Mouse (Mus musculus): ENCODE results near the gene Stx12. TPM values are rescaled to one million over a fixed set of nuclear protein-coding genes. Genes with fewer than 3 reads are reported as not detected.

Gene Stx12
- polyA plus RNA-seq, 1 experiment = 19.2 TPM

DNA sequence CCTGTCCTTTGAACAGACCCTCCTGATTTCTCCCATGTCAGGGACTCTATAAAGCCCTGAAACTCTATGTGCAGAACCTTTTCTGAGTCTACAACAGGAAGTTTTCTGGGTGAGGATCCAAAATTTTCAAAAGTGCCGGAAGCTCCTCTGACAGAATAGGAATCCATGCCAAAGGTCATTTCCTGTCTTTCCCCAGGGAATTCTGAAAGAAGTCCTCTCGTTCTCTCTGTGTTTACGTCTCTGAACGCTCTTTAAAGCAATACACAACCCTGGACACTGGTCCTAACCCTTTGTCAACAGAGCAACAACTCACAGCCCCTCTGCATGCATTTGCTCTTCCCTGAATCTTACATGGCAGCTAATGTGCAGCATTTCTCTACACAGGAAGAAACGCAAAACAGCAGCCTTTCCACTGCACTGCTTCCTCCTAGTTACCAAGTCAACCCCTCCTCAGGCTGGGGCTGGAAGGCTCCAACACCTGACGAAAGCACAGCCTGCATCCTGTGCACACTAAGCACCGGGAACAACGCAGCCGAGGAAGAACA is 20.5 kb upstream of the Stx12 start:
- H3K36me3 ChIP-seq (ENCODE audit: control insufficient read depth, insufficient read depth) = peaks cover 30% of the 10 kb centered on the region
- no peak for TF ChIP-seq FOSL1 (IDR thresholded peaks at IDR 0.05; ENCODE audit: insufficient read depth, low read length, poor library complexity, severe bottlenecking)
- TF ChIP-seq MYOG (IDR thresholded peaks at IDR 0.05; ENCODE audit: control insufficient read depth, extremely low read depth, insufficient read length) = no peak
- no peak for TF ChIP-seq CTCF (IDR thresholded peaks at IDR 0.05; ENCODE audit: control insufficient read depth, insufficient read depth, insufficient read length)
- no peak for TF ChIP-seq MAX (IDR thresholded peaks at IDR 0.05)
- no peak for TF ChIP-seq MYOD1 (IDR thresholded peaks at IDR 0.05; ENCODE audit: control insufficient read depth, insufficient read length, low read depth)
- no peak for TF ChIP-seq USF1 (IDR thresholded peaks at IDR 0.05; ENCODE audit: low read depth)
- no peak for TF ChIP-seq CEBPB (IDR thresholded peaks at IDR 0.05; ENCODE audit: low read depth)

DNA sequence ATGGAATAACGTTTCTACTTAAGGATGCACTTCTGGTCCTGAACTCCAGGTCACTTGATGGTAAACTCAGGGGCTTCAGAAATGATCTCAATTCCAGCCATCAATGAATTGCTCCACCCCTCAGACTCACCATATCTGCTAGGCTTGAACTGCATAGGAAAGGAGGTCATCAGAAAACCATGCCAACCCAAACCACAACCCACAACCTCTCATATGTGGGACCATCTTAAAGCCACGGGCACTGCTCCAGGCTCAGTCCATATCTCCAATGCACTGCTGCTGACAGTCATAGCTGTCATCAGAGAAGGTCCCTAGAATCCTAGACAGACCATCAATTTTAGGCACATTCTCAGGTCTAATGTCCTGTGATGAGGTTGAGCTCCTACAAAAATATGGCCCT is 19.8 kb upstream of the Stx12 start:
- no peak for TF ChIP-seq CEBPB (IDR thresholded peaks at IDR 0.05; ENCODE audit: low read depth)
- TF ChIP-seq MAX (IDR thresholded peaks at IDR 0.05) = no peak
- TF ChIP-seq MYOG (IDR thresholded peaks at IDR 0.05; ENCODE audit: control insufficient read depth, extremely low read depth, insufficient read length) = no peak
- no peak for TF ChIP-seq USF1 (IDR thresholded peaks at IDR 0.05; ENCODE audit: low read depth)
- no peak for TF ChIP-seq MYOD1 (IDR thresholded peaks at IDR 0.05; ENCODE audit: control insufficient read depth, insufficient read length, low read depth)
- TF ChIP-seq FOSL1 (IDR thresholded peaks at IDR 0.05; ENCODE audit: insufficient read depth, low read length, poor library complexity, severe bottlenecking) = no peak
- TF ChIP-seq CTCF (IDR thresholded peaks at IDR 0.05; ENCODE audit: control insufficient read depth, insufficient read depth, insufficient read length) = no peak
- Histone ChIP-seq H3ac (ENCODE audit: control insufficient read depth, insufficient read length, low read depth) (no peak overlapping the region), H3K79me2 (ENCODE audit: control insufficient read depth, insufficient read depth) (no peaks in the 10 kb centered on the region), H3K27me3 (ENCODE audit: control insufficient read depth, insufficient read depth, insufficient read length) (no peaks in the 10 kb centered on the region), H3K36me3 (ENCODE audit: control insufficient read depth, insufficient read depth) (peaks cover 22% of the 10 kb centered on the region), H3K79me3 (ENCODE audit: low read depth) (no peaks in the 10 kb centered on the region), H3K4me3 (ENCODE audit: insufficient read depth, poor library complexity, severe bottlenecking) (no peak overlapping the region)

More for the DNA sequence above, 20.5 kb upstream of the Stx12 start:
- H3K27me3 ChIP-seq (ENCODE audit: control insufficient read depth, insufficient read depth, insufficient read length) = no peaks in the 10 kb centered on the region
- no peaks in the 10 kb centered on the region for H3K79me2 ChIP-seq (ENCODE audit: control insufficient read depth, insufficient read depth)
- no peaks in the 10 kb centered on the region for H3K79me3 ChIP-seq (ENCODE audit: low read depth)
- no peak overlapping the region for H3K4me3 ChIP-seq (ENCODE audit: insufficient read depth, poor library complexity, severe bottlenecking)
- H3ac ChIP-seq (ENCODE audit: control insufficient read depth, insufficient read length, low read depth) = no peak overlapping the region

DNA sequence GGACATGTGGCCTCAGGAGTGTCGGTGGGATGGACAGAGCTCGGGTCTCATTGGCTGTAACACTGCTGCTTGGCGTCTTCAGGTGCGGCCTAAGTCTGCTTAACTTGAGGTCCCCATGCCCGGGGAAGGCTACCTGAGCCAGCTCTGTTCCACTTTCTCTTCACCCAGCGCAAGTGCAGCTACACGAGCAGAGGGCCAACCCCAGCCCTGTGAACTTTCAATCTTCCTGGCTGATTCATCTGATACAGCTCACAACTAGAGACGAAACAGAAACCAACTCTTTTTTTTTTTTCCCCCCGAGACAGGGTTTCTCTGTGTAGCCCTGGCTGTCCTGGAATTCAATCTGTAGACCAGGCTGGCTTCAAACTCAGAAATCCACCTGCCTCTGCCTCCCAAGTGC is 13.9 kb upstream of the Stx12 start:
- H3K27me3 ChIP-seq (ENCODE audit: control insufficient read depth, insufficient read depth, insufficient read length) = peaks cover 10% of the 10 kb centered on the region
- H3K4me3 ChIP-seq (ENCODE audit: insufficient read depth, poor library complexity, severe bottlenecking) = no peak overlapping the region
- no peaks in the 10 kb centered on the region for H3K79me2 ChIP-seq (ENCODE audit: control insufficient read depth, insufficient read depth)
- peaks cover 14% of the 10 kb centered on the region for H3K36me3 ChIP-seq (ENCODE audit: control insufficient read depth, insufficient read depth)
- TF ChIP-seq USF1 (IDR thresholded peaks at IDR 0.05; ENCODE audit: low read depth) = no peak
- no peak for TF ChIP-seq FOSL1 (IDR thresholded peaks at IDR 0.05; ENCODE audit: insufficient read depth, low read length, poor library complexity, severe bottlenecking)
- no peak for TF ChIP-seq MYOD1 (IDR thresholded peaks at IDR 0.05; ENCODE audit: control insufficient read depth, insufficient read length, low read depth)
- no peak for TF ChIP-seq MYOG (IDR thresholded peaks at IDR 0.05; ENCODE audit: control insufficient read depth, extremely low read depth, insufficient read length)
- TF ChIP-seq CEBPB (IDR thresholded peaks at IDR 0.05; ENCODE audit: low read depth) = no peak
- no peak for TF ChIP-seq MAX (IDR thresholded peaks at IDR 0.05)
- TF ChIP-seq CTCF (IDR thresholded peaks at IDR 0.05; ENCODE audit: control insufficient read depth, insufficient read depth, insufficient read length) = no peak
- no peak overlapping the region for H3ac ChIP-seq (ENCODE audit: control insufficient read depth, insufficient read length, low read depth)
- no peaks in the 10 kb centered on the region for H3K79me3 ChIP-seq (ENCODE audit: low read depth)

DNA sequence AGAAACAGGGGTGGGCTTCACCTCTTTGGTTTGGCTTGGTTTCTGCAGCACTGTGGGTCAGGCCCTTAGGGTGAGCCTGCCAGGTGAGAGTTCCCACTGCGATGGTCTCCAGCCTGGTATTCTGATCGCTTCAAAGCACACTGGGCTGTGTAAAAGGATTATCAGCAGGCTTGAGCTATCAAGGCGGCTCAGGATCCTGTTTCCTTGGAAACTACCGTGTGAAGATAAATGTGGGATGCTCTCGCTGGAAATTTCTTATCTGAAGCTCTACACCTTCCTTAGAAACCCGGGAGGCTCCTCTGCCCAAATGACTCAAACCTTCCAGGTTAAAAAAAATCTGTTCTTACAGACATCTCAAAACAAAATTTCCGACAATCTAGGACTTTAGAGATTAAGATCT is 10.1 kb upstream of the Stx12 start:
- Histone ChIP-seq H3K79me2 (ENCODE audit: control insufficient read depth, insufficient read depth) (no peaks in the 10 kb centered on the region), H3K4me3 (ENCODE audit: insufficient read depth, poor library complexity, severe bottlenecking) (no peak overlapping the region), H3K36me3 (ENCODE audit: control insufficient read depth, insufficient read depth) (no peaks in the 10 kb centered on the region), H3K79me3 (ENCODE audit: low read depth) (no peaks in the 10 kb centered on the region), H3ac (ENCODE audit: control insufficient read depth, insufficient read length, low read depth) (no peak overlapping the region), H3K27me3 (ENCODE audit: control insufficient read depth, insufficient read depth, insufficient read length) (peaks cover 10% of the 10 kb centered on the region)
- TF ChIP-seq FOSL1 (IDR thresholded peaks at IDR 0.05; ENCODE audit: insufficient read depth, low read length, poor library complexity, severe bottlenecking) (no peak), MYOD1 (IDR thresholded peaks at IDR 0.05; ENCODE audit: control insufficient read depth, insufficient read length, low read depth) (no peak), MAX (IDR thresholded peaks at IDR 0.05) (no peak), USF1 (IDR thresholded peaks at IDR 0.05; ENCODE audit: low read depth) (no peak), CTCF (IDR thresholded peaks at IDR 0.05; ENCODE audit: control insufficient read depth, insufficient read depth, insufficient read length) (no peak), CEBPB (IDR thresholded peaks at IDR 0.05; ENCODE audit: low read depth) (no peak), MYOG (IDR thresholded peaks at IDR 0.05; ENCODE audit: control insufficient read depth, extremely low read depth, insufficient read length) (no peak)

DNA sequence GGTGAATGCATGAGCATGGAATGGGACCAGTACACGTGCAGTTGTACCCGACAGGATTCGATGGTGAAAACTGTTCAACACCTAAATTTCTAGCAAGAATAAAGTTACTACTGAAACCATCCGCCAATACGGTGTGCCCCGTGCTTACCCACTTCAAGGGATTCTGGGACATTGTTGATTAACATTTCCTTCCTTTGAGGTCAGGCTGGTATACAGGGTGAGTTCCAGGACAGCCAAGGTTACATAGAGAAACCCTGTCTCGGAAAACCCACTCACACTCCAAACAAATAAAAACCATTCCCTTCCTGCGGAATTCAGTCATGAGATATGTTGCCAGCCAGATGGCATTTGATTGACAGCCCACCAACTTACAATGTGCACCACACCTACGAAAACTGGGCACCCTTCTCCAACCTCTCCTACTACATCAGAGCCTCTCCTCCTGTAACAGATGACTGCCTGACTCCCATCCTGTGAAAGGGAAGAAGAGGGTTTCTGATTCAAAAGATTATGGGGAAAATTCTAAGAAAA is 600 bp upstream of the Stx12 start:
- Histone ChIP-seq H3K79me3 (ENCODE audit: low read depth) (peaks cover 38% of the 10 kb centered on the region), H3K4me3 (ENCODE audit: insufficient read depth, poor library complexity, severe bottlenecking) (peak overlapping the region; percentile 97), H3K36me3 (ENCODE audit: control insufficient read depth, insufficient read depth) (peaks cover 12% of the 10 kb centered on the region), H3ac (ENCODE audit: control insufficient read depth, insufficient read length, low read depth) (peak overlapping the region; percentile 94), H3K79me2 (ENCODE audit: control insufficient read depth, insufficient read depth) (peaks cover 43% of the 10 kb centered on the region), H3K27me3 (ENCODE audit: control insufficient read depth, insufficient read depth, insufficient read length) (no peaks in the 10 kb centered on the region)
- TF ChIP-seq FOSL1 (IDR thresholded peaks at IDR 0.05; ENCODE audit: insufficient read depth, low read length, poor library complexity, severe bottlenecking) (no peak), USF1 (IDR thresholded peaks at IDR 0.05; ENCODE audit: low read depth) (no peak), MYOG (IDR thresholded peaks at IDR 0.05; ENCODE audit: control insufficient read depth, extremely low read depth, insufficient read length) (no peak), CTCF (IDR thresholded peaks at IDR 0.05; ENCODE audit: control insufficient read depth, insufficient read depth, insufficient read length) (no peak), MAX (IDR thresholded peaks at IDR 0.05) (no peak), MYOD1 (IDR thresholded peaks at IDR 0.05; ENCODE audit: control insufficient read depth, insufficient read length, low read depth) (no peak), CEBPB (IDR thresholded peaks at IDR 0.05; ENCODE audit: low read depth) (no peak)

All from C2C12 (cell line).